ENCODE assay signal across 9 mouse cellular contexts in the genomic region with DNA sequence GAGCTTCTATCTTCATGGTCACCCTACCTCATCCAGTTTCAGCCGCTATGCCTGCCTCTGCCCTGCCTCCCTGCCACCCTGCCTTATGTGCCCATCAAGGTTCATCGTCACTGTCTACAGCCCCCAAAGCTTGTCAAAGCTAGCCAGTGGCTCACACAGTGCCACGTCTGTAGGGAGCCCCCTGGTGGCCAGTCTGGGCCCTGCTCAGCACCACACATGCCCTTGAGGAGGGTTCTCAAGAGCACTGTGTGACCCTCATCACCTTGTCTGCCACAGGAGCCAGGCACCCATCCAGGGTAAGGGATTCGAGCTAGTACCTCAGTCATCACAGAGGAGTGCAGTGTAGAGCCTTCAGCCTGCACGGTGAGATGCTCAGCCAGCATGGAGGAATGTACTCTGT.
DNase-seq lines count a peak whose midpoint lies in the region; ATAC-seq and TF ChIP-seq lines count a peak whose summit lies in the region.
"Had no signal": no experiment of that assay in that cellular context is flagged by ENCODE, and none has a peak within 500 bp of the region (broad histone marks: within the 10 kb centered on the region; RNA-seq: fewer than 3 reads in every experiment).

No protein-coding gene starts in this region.

- TF ChIP-seq CTCF in liver, adult 2 months (IDR thresholded peaks at IDR 0.05; ENCODE audit: low read depth, low read length), result peak; percentile 92

- TF ChIP-seq POLR2A in liver, adult 2 months (IDR thresholded peaks at IDR 0.05; ENCODE audit: extremely low read depth, insufficient read depth, low read length), result no peak

- H3K36me3 ChIP-seq in forebrain, embryonic 15.5 days, result no peaks in the 10 kb centered on the region
- H3K36me3 ChIP-seq in liver, adult 2 months (ENCODE audit: control insufficient read depth, insufficient read depth, low read length), result no peaks in the 10 kb centered on the region
- H3K36me3 ChIP-seq in stomach, embryonic 16.5 days (ENCODE audit: control insufficient read depth, insufficient read depth, low read length), result no peaks in the 10 kb centered on the region
- H3K36me3 ChIP-seq: embryonic facial prominence, embryonic 13.5 days had no signal

- no peak overlapping the region for H3K4me3 ChIP-seq in forebrain, embryonic 15.5 days
- H3K4me3 ChIP-seq in liver, adult 2 months (ENCODE audit: insufficient read depth, low read depth, low read length), result no peak overlapping the region
- no peak overlapping the region for H3K4me3 ChIP-seq in stomach, embryonic 16.5 days (replicated peaks; ENCODE audit: low read length)
- H3K4me3 ChIP-seq: embryonic facial prominence, embryonic 13.5 days had no signal

- no peak overlapping the region for H3K9ac ChIP-seq in forebrain, embryonic 15.5 days (replicated peaks)
- H3K9ac ChIP-seq in liver, adult 2 months (ENCODE audit: low read depth, low read length), result no peak overlapping the region
- H3K9ac ChIP-seq in stomach, embryonic 16.5 days (ENCODE audit: low read length), result no peak overlapping the region
- H3K9ac ChIP-seq: embryonic facial prominence, embryonic 13.5 days had no signal

- ATAC-seq in forebrain, embryonic 15.5 days (replicated peaks), result 0 out of 2 replicates have a peak, but pooled peaks have one; percentile 33
- peak; percentile 56; the same call in 1 of the 2 replicates for ATAC-seq in stomach, embryonic 16.5 days (ENCODE audit: insufficient read depth, low FRiP score)

- no peaks in the 10 kb centered on the region for H3K9me3 ChIP-seq in forebrain, embryonic 15.5 days
- H3K9me3 ChIP-seq in stomach, embryonic 16.5 days (replicated peaks; ENCODE audit: control insufficient read depth, low read length), result no peaks in the 10 kb centered on the region
- H3K9me3 ChIP-seq: embryonic facial prominence, embryonic 13.5 days had no signal

- DNase-seq in ovary, postnatal 10 days (ENCODE audit: low spot score), result peak; percentile 8
- DNase-seq in ovary, adult 18-20 months (ENCODE audit: low spot score), result no peak
- DNase-seq in c-Kit-positive CD71-positive TER-119-negative erythroid progenitor cells, embryonic 14.5 days (ENCODE audit: low read depth), result peak; percentile 23
- DNase-seq in kidney, adult 11 months, result peak; percentile 17
- DNase-seq in liver, adult 2 months (ENCODE audit: extremely low read depth, low read depth, low spot score), result peak; percentile 7
- peak; percentile 34 to 56 for DNase-seq in natural killer cell, adult 2 months (ENCODE audit: low spot score in 2 of 2)

- peaks cover 35% of the 10 kb centered on the region for H3K4me1 ChIP-seq in forebrain, embryonic 15.5 days
- H3K4me1 ChIP-seq in liver, adult 2 months (ENCODE audit: control insufficient read depth, insufficient read depth, low read length), result no peaks in the 10 kb centered on the region
- H3K4me1 ChIP-seq in stomach, embryonic 16.5 days (ENCODE audit: control insufficient read depth, insufficient read depth, low read length), result no peaks in the 10 kb centered on the region
- H3K4me1 ChIP-seq: embryonic facial prominence, embryonic 13.5 days had no signal

- peaks cover 80% of the 10 kb centered on the region for H3K27me3 ChIP-seq in forebrain, embryonic 15.5 days
- H3K27me3 ChIP-seq in liver, adult 2 months (ENCODE audit: control insufficient read depth, insufficient read depth, low read length), result no peaks in the 10 kb centered on the region
- H3K27me3 ChIP-seq in stomach, embryonic 16.5 days (ENCODE audit: control insufficient read depth, insufficient read depth, low read length), result peaks cover 25% of the 10 kb centered on the region; the same call in 1 of the 2 replicates

- no peak overlapping the region for H3K27ac ChIP-seq in forebrain, embryonic 15.5 days (replicated peaks)
- H3K27ac ChIP-seq in liver, adult 2 months (replicated peaks; ENCODE audit: insufficient read depth, low read depth, low read length), result no peak overlapping the region
- no peak overlapping the region for H3K27ac ChIP-seq in stomach, embryonic 16.5 days (ENCODE audit: low read length)
- H3K27ac ChIP-seq: embryonic facial prominence, embryonic 13.5 days had no signal

- 13% methylated on average over 5 of the region's 5 CpGs for WGBS in forebrain, embryonic 15.5 days
- 27% methylated on average over 5 of the region's 5 CpGs for WGBS in liver, adult 2 months
- 16% methylated on average over 5 of the region's 5 CpGs for WGBS in stomach, embryonic 16.5 days

- H3K4me2 ChIP-seq in forebrain, embryonic 15.5 days (replicated peaks), result no peak overlapping the region
- H3K4me2 ChIP-seq in stomach, embryonic 16.5 days (ENCODE audit: low read depth, low read length), result no peak overlapping the region
- H3K4me2 ChIP-seq: embryonic facial prominence, embryonic 13.5 days had no signal

- no peaks in the 10 kb centered on the region for H3K79me2 ChIP-seq in liver, adult 2 months (ENCODE audit: control insufficient read depth, insufficient read depth, low read length)
